Mouse (Mus musculus) liver, postnatal 0 days (tissue): ENCODE data around the gene Jagn1.

ENCODE experiments used
- CTCF ChIP-seq: sonication (generic); IDR thresholded peaks from 2 replicates; pipeline ENCODE4 v1.5.1; 2016; ENCODE audit warnings: antibody characterized with exemption, low read depth
- EP300 ChIP-seq: IDR thresholded peaks from 2 replicates; pipeline ENCODE4 v1.6.1; 2016; ENCODE audit warnings: antibody characterized with exemption, low read depth, mild to moderate bottlenecking

DNA sequence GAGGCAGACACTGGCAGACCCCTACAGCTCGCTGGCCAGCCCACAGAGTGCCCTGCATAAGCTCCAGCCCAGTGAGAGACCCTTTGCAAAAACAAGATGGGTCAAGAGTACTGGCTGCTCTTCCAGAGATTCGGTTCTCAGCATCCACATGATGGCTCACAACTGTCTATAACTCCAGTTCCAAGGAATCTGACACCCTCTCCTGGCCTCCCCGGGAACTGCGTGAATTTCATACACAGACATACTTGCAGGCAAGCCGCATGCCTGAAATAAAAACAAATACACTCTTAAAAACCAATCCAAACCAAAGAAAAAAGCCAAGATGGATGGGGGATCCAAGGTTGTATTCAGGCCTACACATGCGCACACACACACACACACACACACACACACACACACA is 46.9 kb upstream of the Jagn1 start:
- no peak for TF ChIP-seq EP300
- TF ChIP-seq CTCF, result no peak
